Mouse (Mus musculus) midbrain, embryonic 14.5 days (tissue): ENCODE results near the gene Rbpj. TPM values are rescaled to one million over a fixed set of nuclear protein-coding genes. Genes with fewer than 3 reads are reported as not detected.

Source experiments
- ATAC-seq: fragments of 200-750 bp; cut with Nextera tagmentation; 2 replicates; pipeline ENCODE4 v1.8.0; 2017; ENCODE audit warnings: moderate number of reproducible peaks, moderate library complexity; ENCODE audit not compliant: low FRiP score, low TSS enrichment
- DNase-seq: peaks from one replicate; pipeline ENCODE4 v3.0.0-alpha.2; 2015
- H3K27ac ChIP-seq: fragments of 300-500 bp; sonication (generic); replicated peaks from 2 replicates; pipeline ENCODE4 v1.5.1; 2014; ENCODE audit warnings: mild to moderate bottlenecking, low read depth, low read length, moderate library complexity
- H3K27me3 ChIP-seq: fragments of 300-500 bp; sonication (generic); 2 replicates; pipeline ENCODE4 v1.6.1; 2014; ENCODE audit warnings: low read length, control low read depth, mixed read lengths; ENCODE audit not compliant: control insufficient read depth, insufficient read depth
- H3K36me3 ChIP-seq: fragments of 300-500 bp; sonication (generic); 2 replicates; pipeline ENCODE4 v1.6.1; 2014; ENCODE audit warnings: low read length, control low read depth; ENCODE audit not compliant: control insufficient read depth, insufficient read depth
- H3K4me1 ChIP-seq: fragments of 300-500 bp; sonication (generic); 2 replicates; pipeline ENCODE4 v1.6.1; 2014; ENCODE audit warnings: mild to moderate bottlenecking, antibody characterized with exemption, low read length, control low read depth; ENCODE audit not compliant: control insufficient read depth, insufficient read depth
- H3K4me2 ChIP-seq: fragments of 300-500 bp; sonication (generic); 2 replicates; pipeline ENCODE4 v1.6.1; 2014; ENCODE audit warnings: mild to moderate bottlenecking, low read length, moderate library complexity
- H3K4me3 ChIP-seq: fragments of 300-500 bp; sonication (generic); replicated peaks from 2 replicates; pipeline ENCODE4 v1.5.1; 2014; ENCODE audit warnings: low read depth, low read length
- H3K9ac ChIP-seq: fragments of 300-500 bp; sonication (generic); replicated peaks from 2 replicates; pipeline ENCODE4 v1.6.1; 2014; ENCODE audit warnings: mild to moderate bottlenecking, low read length, moderate library complexity
- H3K9me3 ChIP-seq: fragments of 300-500 bp; sonication (generic); 2 replicates; pipeline ENCODE4 v1.6.1; 2016; ENCODE audit warnings: low read length, control low read depth, mixed read lengths; ENCODE audit not compliant: control insufficient read depth
- WGBS: fragments of 180-500 bp; shearing (Covaris S2); extraction: QIAGEN DNeasy Blood & Tissue Kit; methylation state at CpG from one replicate; pipeline ENCODE4 v1.1.7; 2014; 5-methylcytosine and 5-hydroxymethylcytosine counted together
- polyA plus RNA-seq: library from polyadenylated mRNA; unstranded; fragments of >200 nt; fragmentation: Nextera tagmentation; extraction: Ambion mirVana; gene quantifications from 2 replicates; pipeline ENCODE4 v1.2.1, GENCODE M21; 2014

The Rbpj gene
- polyA plus RNA-seq, 1 experiment from 2014 or later: 52.9 TPM

DNA sequence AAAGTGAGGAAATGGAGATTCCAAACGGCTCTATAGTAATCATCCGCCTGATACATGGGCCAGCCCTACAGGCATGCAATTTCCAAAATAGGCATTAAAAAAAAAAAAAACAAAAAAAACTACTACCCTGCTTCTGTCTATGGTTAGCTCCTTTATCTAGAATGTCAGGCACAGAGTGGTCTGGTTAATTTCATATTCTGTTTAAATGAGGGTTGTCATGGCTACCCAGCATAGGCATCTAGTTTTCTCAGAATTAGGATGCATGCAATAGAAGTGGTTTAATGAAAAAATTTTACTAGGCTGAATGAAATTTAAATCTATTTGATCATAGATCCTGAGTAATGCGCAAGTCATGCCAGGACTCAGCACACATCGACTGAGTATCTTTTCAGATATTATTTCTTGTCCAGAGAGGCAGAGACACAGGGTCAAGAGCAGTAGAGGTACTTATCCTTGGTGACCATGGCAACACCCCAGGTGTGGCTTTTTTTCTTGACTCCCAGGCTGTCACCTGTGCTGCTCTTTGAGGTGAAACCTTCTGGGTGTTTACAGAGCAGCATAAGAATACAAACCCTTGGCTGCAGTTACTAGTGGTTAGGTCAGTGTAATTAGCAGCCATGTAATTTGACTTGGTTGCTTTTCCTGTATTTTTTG lies 49.1 kb downstream of the Rbpj start:
- H3K4me3 ChIP-seq: no peak overlapping the region
- no peak overlapping the region for H3K27ac ChIP-seq
- H3K4me1 ChIP-seq: no peaks in the 10 kb centered on the region
- 76% methylated on average over 4 of the region's 4 CpGs for WGBS
- DNase-seq (no peak), ATAC-seq (no peak)
- no peak overlapping the region for H3K4me2 ChIP-seq
- H3K9me3 ChIP-seq: no peaks in the 10 kb centered on the region
- no peak overlapping the region for H3K9ac ChIP-seq
- H3K27me3 ChIP-seq: no peaks in the 10 kb centered on the region
- no peaks in the 10 kb centered on the region for H3K36me3 ChIP-seq

DNA sequence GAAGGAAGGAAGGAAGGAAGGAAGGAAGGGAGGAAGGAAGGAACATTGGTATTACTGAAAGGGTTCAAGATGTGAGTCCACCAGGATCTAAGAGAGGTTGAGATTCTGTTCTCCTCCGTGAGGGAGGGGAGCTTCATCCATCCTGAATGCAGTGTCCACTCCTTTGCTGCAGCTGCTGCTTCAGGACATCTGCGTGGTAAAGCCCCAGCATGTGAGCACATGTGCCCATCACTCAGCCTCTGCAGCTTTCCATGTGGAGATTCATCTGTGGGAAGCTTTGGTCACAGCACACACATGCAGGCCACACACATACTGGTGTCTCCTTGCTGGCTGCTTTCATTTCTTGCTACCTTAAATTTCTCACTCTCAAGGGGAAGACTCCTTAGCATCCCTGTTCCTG lies 50.5 kb downstream of the Rbpj start:
- WGBS: 91% methylated on average over 2 of the region's 2 CpGs
- Histone ChIP-seq H3K9ac (no peak overlapping the region), H3K9me3 (no peaks in the 10 kb centered on the region), H3K27ac (no peak overlapping the region), H3K36me3 (no peaks in the 10 kb centered on the region), H3K4me3 (no peak overlapping the region), H3K27me3 (no peaks in the 10 kb centered on the region), H3K4me2 (no peak overlapping the region), H3K4me1 (no peaks in the 10 kb centered on the region)
- ATAC-seq (no peak), DNase-seq (no peak)

DNA sequence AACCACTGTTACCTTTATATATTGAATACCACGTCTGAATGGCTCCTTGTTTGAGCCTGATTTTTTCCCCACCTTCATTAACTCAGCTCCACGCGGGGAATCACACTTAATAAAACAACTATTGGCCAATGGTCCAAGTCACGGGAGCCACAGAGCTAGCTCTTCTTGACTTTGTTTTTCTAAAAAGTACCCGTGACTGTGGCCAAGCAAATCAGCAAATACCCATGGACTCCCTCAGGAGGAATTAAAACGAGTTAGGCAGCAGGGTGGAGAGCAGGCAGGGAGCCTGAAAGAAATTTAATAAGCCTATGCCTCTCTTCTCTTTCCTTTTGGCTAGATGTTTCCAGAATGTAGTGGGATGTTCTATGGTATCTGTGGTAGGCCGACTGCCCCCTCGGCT lies 51.9 kb downstream of the Rbpj start:
- H3K27ac ChIP-seq: no peak overlapping the region
- no peaks in the 10 kb centered on the region for H3K4me1 ChIP-seq
- no peaks in the 10 kb centered on the region for H3K27me3 ChIP-seq
- no peak overlapping the region for H3K9ac ChIP-seq
- no peaks in the 10 kb centered on the region for H3K9me3 ChIP-seq
- H3K36me3 ChIP-seq: no peaks in the 10 kb centered on the region
- ATAC-seq (no peak), DNase-seq (no peak)
- H3K4me2 ChIP-seq: no peak overlapping the region
- WGBS: 83% methylated on average over 8 of the region's 8 CpGs
- H3K4me3 ChIP-seq: no peak overlapping the region

DNA sequence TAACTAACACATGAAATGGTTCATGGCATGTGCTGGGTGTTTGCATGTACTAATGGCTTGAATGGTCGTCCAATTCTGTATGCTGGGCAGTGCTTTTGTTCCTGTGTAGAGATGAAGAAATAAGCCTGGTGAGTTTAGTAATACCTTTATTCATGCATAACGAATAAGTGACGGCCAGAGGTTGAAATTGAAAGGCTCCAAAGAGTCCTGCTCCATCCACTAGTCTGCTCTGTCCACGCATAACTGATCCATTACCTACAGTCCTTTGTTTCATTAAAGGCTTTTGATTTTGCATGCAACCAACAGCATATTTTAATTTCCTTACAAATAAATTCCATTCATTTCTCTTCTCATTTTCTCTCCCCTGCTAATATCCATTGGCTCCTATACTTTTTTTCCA lies 53.2 kb downstream of the Rbpj start:
- Histone ChIP-seq H3K27me3 (no peaks in the 10 kb centered on the region), H3K36me3 (no peaks in the 10 kb centered on the region), H3K4me2 (no peak overlapping the region), H3K27ac (no peak overlapping the region), H3K9me3 (no peaks in the 10 kb centered on the region), H3K9ac (no peak overlapping the region), H3K4me3 (no peak overlapping the region), H3K4me1 (no peaks in the 10 kb centered on the region)
- DNase-seq: no peak
- WGBS: 41% methylated on average over 4 of the region's 4 CpGs
- no peak for ATAC-seq

GRCm38 (mm10) chr5:53519998-53520577 lies 54.1 kb downstream of the Rbpj start:
- Histone ChIP-seq H3K4me2 (no peak overlapping the region), H3K27ac (no peak overlapping the region), H3K9me3 (no peaks in the 10 kb centered on the region), H3K4me3 (no peak overlapping the region), H3K36me3 (no peaks in the 10 kb centered on the region), H3K9ac (no peak overlapping the region), H3K27me3 (no peaks in the 10 kb centered on the region), H3K4me1 (no peaks in the 10 kb centered on the region)
- 91% methylated on average over 10 of the region's 10 CpGs for WGBS
- DNase-seq (no peak), ATAC-seq (no peak)

GRCm38 (mm10) chr5:53523046-53523445 lies 57.1 kb downstream of the Rbpj start:
- WGBS: 50% methylated on average over 3 of the region's 3 CpGs
- DNase-seq (peak; percentile 66), ATAC-seq (no peak)
- no peaks in the 10 kb centered on the region for H3K27me3 ChIP-seq
- H3K4me1 ChIP-seq: peaks cover 12% of the 10 kb centered on the region
- no peaks in the 10 kb centered on the region for H3K9me3 ChIP-seq
- H3K36me3 ChIP-seq: no peaks in the 10 kb centered on the region
- no peak overlapping the region for H3K27ac ChIP-seq
- no peak overlapping the region for H3K9ac ChIP-seq
- no peak overlapping the region for H3K4me3 ChIP-seq
- H3K4me2 ChIP-seq: no peak overlapping the region

DNA sequence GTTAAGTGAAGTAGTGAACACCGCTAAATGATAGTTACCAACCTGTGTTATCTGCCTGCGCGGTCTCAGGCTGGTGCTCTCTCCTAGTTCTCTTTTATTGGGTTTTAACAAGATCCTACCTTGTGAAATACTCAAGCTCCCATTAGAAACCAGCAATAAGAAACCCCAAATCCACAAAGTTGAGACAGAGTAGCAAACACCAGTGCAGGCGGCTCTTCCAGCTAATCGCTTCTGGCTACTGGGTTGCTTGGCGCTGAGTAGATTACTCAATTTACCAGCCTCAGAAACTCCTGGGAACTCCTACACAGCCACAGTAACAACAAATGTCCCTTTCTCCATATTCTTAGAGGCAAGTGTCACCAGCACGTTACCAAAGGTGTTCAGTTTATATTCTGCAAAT lies 58.2 kb downstream of the Rbpj start:
- DNase-seq: no peak
- WGBS: 95% methylated on average over 7 of the region's 7 CpGs
- H3K4me3 ChIP-seq: no peak overlapping the region
- H3K9me3 ChIP-seq: no peaks in the 10 kb centered on the region
- ATAC-seq: no peak
- H3K4me1 ChIP-seq: peaks cover 12% of the 10 kb centered on the region
- H3K27me3 ChIP-seq: no peaks in the 10 kb centered on the region
- H3K4me2 ChIP-seq: no peak overlapping the region
- no peak overlapping the region for H3K27ac ChIP-seq
- no peaks in the 10 kb centered on the region for H3K36me3 ChIP-seq
- no peak overlapping the region for H3K9ac ChIP-seq

- Histone ChIP-seq H3K4me2 (no peak overlapping the region), H3K4me1 (peaks cover 12% of the 10 kb centered on the region), H3K9me3 (no peaks in the 10 kb centered on the region), H3K27me3 (no peaks in the 10 kb centered on the region), H3K4me3 (no peak overlapping the region), H3K36me3 (no peaks in the 10 kb centered on the region), H3K27ac (no peak overlapping the region), H3K9ac (no peak overlapping the region)
- 51% methylated on average over 5 of the region's 5 CpGs for WGBS
- DNase-seq: no peak
- ATAC-seq: no peak
These were observed 58.9 kb downstream of the Rbpj start for GRCm38 (mm10) chr5:53524831-53525230.
